Mouse (Mus musculus) forebrain, embryonic 14.5 days (tissue): ENCODE measurements around the gene Ankrd61. TPM values are rescaled to one million over a fixed set of nuclear protein-coding genes. Genes with fewer than 3 reads are reported as not detected.

Source experiments
- ATAC-seq: fragments of 200-750 bp; cut with Nextera tagmentation; 2 replicates; pipeline ENCODE4 v1.8.0; 2017; ENCODE audit warnings: mild to moderate bottlenecking, moderate library complexity
- DNase-seq: peaks from one replicate; pipeline ENCODE4 v3.0.0-alpha.2; 2015; ENCODE audit warnings: low spot score
- H3K27ac ChIP-seq: fragments of 300-500 bp; sonication (generic); 2 replicates; pipeline ENCODE4 v1.5.1; 2014; ENCODE audit warnings: low read depth, mild to moderate bottlenecking, control low read depth, low read length, moderate library complexity
- H3K27me3 ChIP-seq: fragments of 300-500 bp; sonication (generic); replicated peaks from 2 replicates; pipeline ENCODE4 v1.6.1; 2014; ENCODE audit warnings: low read length, control low read depth, mixed read lengths; ENCODE audit not compliant: control insufficient read depth, insufficient read depth
- H3K36me3 ChIP-seq: fragments of 300-500 bp; sonication (generic); 2 replicates; pipeline ENCODE4 v1.6.1; 2014; ENCODE audit warnings: low read length, control low read depth; ENCODE audit not compliant: control insufficient read depth, insufficient read depth
- H3K4me1 ChIP-seq: fragments of 300-500 bp; sonication (generic); 2 replicates; pipeline ENCODE4 v1.6.1; 2014; ENCODE audit warnings: antibody characterized with exemption, low read length, control low read depth; ENCODE audit not compliant: control insufficient read depth, insufficient read depth
- H3K4me2 ChIP-seq: fragments of 300-500 bp; sonication (generic); 2 replicates; pipeline ENCODE4 v1.6.1; 2014; ENCODE audit warnings: mild to moderate bottlenecking, control low read depth, low read length
- H3K4me3 ChIP-seq: fragments of 300-500 bp; sonication (generic); 2 replicates; pipeline ENCODE4 v1.5.1; 2014; ENCODE audit warnings: low read depth, low read length, control low read depth
- H3K9ac ChIP-seq: fragments of 300-500 bp; sonication (generic); 2 replicates; pipeline ENCODE4 v1.6.1; 2014; ENCODE audit warnings: mild to moderate bottlenecking, low read length, control low read depth, moderate library complexity
- H3K9me3 ChIP-seq: fragments of 300-500 bp; sonication (generic); replicated peaks from 2 replicates; pipeline ENCODE4 v1.6.1; 2016; ENCODE audit warnings: low read length, control low read depth, mixed read lengths; ENCODE audit not compliant: control insufficient read depth
- WGBS: fragments of 180-500 bp; shearing (Covaris S2); extraction: QIAGEN DNeasy Blood & Tissue Kit; methylation state at CpG from one replicate; pipeline ENCODE4 v1.1.7; 2014; 5-methylcytosine and 5-hydroxymethylcytosine counted together
- polyA plus RNA-seq: library from polyadenylated mRNA; unstranded; fragments of >200 nt; fragmentation: Nextera tagmentation; extraction: Ambion mirVana; gene quantifications from 2 replicates; pipeline ENCODE4 v1.2.1, GENCODE M21; 2014

The Ankrd61 gene
- polyA plus RNA-seq, 1 experiment from 2014 or later = 0.48 TPM

DNA sequence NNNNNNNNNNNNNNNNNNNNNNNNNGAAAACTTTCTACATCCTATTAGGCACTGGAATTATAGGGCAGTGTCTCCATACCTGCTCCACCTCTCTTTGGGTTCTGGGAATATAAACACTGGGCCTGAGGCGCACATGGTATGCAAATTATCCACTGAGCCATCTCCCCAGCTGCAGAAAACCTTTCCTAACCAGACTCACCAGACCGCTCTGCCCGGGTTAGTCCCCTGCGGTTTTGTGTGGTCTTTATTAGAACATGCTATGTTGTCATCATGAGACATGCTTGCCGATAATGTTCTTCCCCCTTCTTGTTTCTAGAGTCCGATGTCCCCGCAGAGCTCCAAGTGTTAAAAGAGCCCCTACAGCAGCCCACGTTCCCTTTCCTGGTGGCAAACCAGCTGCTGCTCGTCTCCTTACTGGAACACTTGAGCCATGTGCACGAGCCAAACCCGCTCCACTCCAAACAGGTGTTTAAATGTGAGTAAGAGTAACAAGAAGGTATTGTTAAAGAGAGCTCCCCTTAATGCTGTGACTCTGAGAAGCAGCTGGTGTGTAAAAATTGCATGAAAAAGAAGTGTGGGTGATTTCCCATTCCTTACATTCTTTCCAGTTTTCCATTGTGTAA lies 25.8 kb downstream of the Ankrd61 start:
- WGBS = 90% methylated on average over 11 of the region's 11 CpGs
- ATAC-seq = no peak

More for the DNA sequence above, 25.8 kb downstream of the Ankrd61 start:
- DNase-seq = no peak
- H3K36me3 ChIP-seq = peaks cover 43% of the 10 kb centered on the region
- H3K4me3 ChIP-seq = no peak overlapping the region
- no peaks in the 10 kb centered on the region for H3K4me1 ChIP-seq
- H3K4me2 ChIP-seq = no peak overlapping the region
- no peaks in the 10 kb centered on the region for H3K27me3 ChIP-seq
- H3K27ac ChIP-seq = no peak overlapping the region
- H3K9me3 ChIP-seq = no peaks in the 10 kb centered on the region
- H3K9ac ChIP-seq = no peak overlapping the region

Other genes with a start within 250 kb of the Ankrd61 start
- gene Usp42, start 165.4 kb downstream of the Ankrd61 start, polyA plus RNA-seq = 21.7 and 29.1 TPM in 2 replicates
- gene Eif2ak1, start 79.9 kb downstream of the Ankrd61 start, polyA plus RNA-seq = 42.5 and 46.9 TPM in 2 replicates
- 93.9 and 101 TPM in 2 replicates for gene Aimp2, start 12.2 kb upstream of the Ankrd61 start, polyA plus RNA-seq
- gene Pms2, start 12.3 kb upstream of the Ankrd61 start, polyA plus RNA-seq = 23.7 and 26.8 TPM in 2 replicates
- gene Gm42421, start 30.5 kb upstream of the Ankrd61 start, polyA plus RNA-seq = 1.3 and 1.9 TPM in 2 replicates
- 1.5 and 2.8 TPM in 2 replicates for gene Rsph10b, start 35.4 kb upstream of the Ankrd61 start, polyA plus RNA-seq
- gene Ccz1, start 117.2 kb upstream of the Ankrd61 start, polyA plus RNA-seq = 93.0 and 98.1 TPM in 2 replicates
- gene Ocm, start 129.0 kb upstream of the Ankrd61 start, polyA plus RNA-seq = 0.90 TPM in 1 of 2 replicates, not detected in the other
- gene Lmtk2, start 202.8 kb upstream of the Ankrd61 start, polyA plus RNA-seq = 5.2 and 7.4 TPM in 2 replicates